Mouse (Mus musculus): ENCODE results near the gene Gtdc1. TPM values are rescaled to one million over a fixed set of nuclear protein-coding genes. Genes with fewer than 3 reads are reported as not detected.

Gene Gtdc1
- polyA plus RNA-seq, 1 experiment: 6.3 TPM

DNA sequence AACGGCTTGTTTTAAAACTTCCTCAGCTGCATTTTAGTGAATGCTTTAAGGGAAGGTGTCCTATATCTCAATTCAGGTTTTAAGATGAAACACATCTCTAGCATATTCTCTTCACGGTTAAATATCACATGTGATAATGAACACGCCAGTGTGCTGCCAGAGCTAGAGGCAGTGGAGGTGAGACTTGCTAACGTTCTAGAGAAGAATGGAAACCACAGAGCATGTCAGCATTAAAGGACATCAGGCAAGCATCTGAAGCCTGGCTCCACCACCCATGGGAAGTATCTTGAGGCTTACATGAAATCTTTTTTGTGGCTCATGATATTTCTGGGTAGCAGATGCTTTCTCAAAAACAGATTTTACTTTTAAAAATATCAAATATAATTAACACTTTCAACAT lies 365.7 kb downstream of the Gtdc1 start:
- 75% methylated on average over 4 of the region's 4 CpGs for WGBS
- TF ChIP-seq CTCF (IDR thresholded peaks at IDR 0.05; ENCODE audit: control insufficient read depth, insufficient read depth, low read length): no peak
- no peak for TF ChIP-seq POLR2A (IDR thresholded peaks at IDR 0.05; ENCODE audit: borderline replicate concordance, control insufficient read depth, low read depth, low read length)

DNA sequence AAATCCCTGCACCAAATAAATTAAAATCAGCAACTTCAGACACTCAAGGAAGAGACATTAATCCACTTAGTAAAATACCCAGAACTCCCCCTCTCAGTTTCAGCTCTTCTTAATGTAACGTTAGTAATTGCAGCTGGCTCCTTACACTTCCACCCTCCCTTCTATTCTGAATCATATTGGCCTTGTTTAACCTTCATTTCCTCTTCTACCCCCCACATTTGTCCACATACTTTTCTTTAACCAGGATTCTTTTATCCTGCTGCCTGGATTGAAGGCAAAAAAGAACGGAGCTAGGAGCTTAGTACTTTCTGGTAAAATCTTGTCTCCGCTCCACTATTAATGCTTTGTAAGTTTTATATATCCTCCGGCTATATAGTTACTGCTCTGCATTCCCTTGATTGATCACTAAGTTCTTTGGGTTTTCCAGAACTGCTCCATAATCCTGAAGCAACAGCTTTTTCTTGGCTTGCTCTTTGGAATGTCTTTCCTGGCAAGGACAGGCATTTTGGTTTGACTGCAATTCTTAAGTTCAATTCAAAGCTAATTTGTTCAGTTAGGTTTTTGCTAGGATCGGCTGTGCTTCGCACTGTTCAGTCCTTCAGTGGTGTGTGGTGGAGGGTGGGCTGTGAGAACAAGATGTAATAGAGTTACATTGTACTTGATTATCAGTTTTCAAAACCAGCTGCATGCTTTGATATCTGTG lies 368.1 kb downstream of the Gtdc1 start:
- no peaks in the 10 kb centered on the region for H3K4me1 ChIP-seq (ENCODE audit: control insufficient read depth, insufficient read depth, low read length)
- no peak overlapping the region for H3K4me3 ChIP-seq (replicated peaks; ENCODE audit: control insufficient read depth, low read depth, low read length)
- H3K27ac ChIP-seq (ENCODE audit: control insufficient read depth, insufficient read depth, low read depth, low read length, poor library complexity): no peak overlapping the region
- no peak for TF ChIP-seq CTCF (IDR thresholded peaks at IDR 0.05; ENCODE audit: control insufficient read depth, insufficient read depth, low read length)
- no peak for TF ChIP-seq POLR2A (IDR thresholded peaks at IDR 0.05; ENCODE audit: borderline replicate concordance, control insufficient read depth, low read depth, low read length)
- WGBS: 83% methylated on average over 6 of the region's 6 CpGs

More for the DNA sequence above, 365.7 kb downstream of the Gtdc1 start:
- Histone ChIP-seq H3K4me1 (ENCODE audit: control insufficient read depth, insufficient read depth, low read length) (no peaks in the 10 kb centered on the region), H3K27ac (ENCODE audit: control insufficient read depth, insufficient read depth, low read depth, low read length, poor library complexity) (no peak overlapping the region), H3K4me3 (replicated peaks; ENCODE audit: control insufficient read depth, low read depth, low read length) (no peak overlapping the region)

DNA sequence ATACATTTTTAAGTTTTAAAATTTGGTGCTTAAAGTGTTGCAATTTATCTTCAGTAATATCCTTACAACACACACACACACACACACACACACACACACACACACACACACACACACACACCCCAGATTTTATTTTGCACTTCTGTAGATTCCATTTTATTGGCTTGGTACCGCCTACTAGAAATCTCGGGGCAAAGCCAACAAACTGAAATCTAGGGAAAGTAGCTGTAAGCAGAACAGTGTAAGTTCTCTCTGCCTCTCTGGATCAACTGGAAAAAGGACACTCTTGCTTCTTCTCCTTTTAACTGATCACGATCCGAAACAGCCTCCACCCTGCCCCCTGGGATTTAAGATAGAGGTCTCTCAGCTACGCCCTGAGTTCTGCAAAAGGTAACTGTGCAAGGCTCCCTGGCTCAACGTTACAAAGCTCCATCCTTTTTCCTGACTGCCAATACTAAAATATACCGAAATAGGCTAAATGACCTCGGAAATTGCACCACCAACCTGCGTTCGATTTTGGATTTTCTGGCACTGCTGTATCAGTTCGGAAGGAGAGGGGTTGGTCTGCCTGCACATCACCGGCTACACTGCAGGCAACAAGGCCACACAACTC lies 369.7 kb downstream of the Gtdc1 start:
- Histone ChIP-seq H3K4me3 (replicated peaks; ENCODE audit: control insufficient read depth, low read depth, low read length) (no peak overlapping the region), H3K4me1 (ENCODE audit: control insufficient read depth, insufficient read depth, low read length) (no peaks in the 10 kb centered on the region), H3K27ac (ENCODE audit: control insufficient read depth, insufficient read depth, low read depth, low read length, poor library complexity) (no peak overlapping the region)
- WGBS: 64% methylated on average over 12 of the region's 12 CpGs
- TF ChIP-seq POLR2A (IDR thresholded peaks at IDR 0.05; ENCODE audit: borderline replicate concordance, control insufficient read depth, low read depth, low read length) (no peak), CTCF (IDR thresholded peaks at IDR 0.05; ENCODE audit: control insufficient read depth, insufficient read depth, low read length) (no peak)

DNA sequence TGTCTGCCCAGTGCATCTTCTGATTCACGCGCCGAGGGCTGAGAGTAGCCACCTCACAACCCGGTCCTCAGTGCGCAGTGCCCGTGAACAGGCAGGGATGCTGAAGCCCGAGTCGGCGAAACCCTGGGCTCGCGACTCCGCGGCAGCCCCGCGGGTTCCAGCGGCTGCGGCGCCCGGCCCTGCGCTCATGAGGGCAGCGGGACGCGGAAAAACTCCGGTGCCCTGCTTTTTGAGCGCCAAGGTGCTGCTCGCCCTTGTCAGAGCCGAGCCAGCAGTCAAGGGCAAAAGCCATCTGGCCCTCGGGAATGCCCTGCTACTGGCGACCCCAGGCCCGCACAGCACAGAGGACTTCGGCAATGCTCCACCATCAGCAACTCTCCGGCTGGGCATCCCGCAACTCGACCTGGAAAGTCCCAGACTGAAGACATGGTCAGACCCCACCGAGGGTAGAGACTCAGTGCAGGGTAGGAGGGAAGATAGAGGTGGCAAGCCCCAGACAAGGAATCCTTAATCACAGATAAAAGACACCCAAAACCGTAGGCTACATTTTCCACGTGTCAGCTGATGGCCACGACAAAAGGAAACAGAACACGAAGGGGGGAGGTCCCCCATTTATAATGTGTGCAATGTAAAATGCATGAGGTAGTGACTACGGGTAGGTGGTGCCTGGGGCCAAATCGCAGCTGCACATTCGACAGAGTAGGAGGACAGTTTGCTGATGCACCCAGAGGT lies 370.4 kb downstream of the Gtdc1 start:
- no peak for TF ChIP-seq CTCF (IDR thresholded peaks at IDR 0.05; ENCODE audit: control insufficient read depth, insufficient read depth, low read length)
- TF ChIP-seq POLR2A (IDR thresholded peaks at IDR 0.05; ENCODE audit: borderline replicate concordance, control insufficient read depth, low read depth, low read length): no peak
- H3K4me1 ChIP-seq (ENCODE audit: control insufficient read depth, insufficient read depth, low read length): no peaks in the 10 kb centered on the region
- 2% methylated on average over 42 of the region's 42 CpGs for WGBS
- H3K4me3 ChIP-seq (replicated peaks; ENCODE audit: control insufficient read depth, low read depth, low read length): no peak overlapping the region
- H3K27ac ChIP-seq (ENCODE audit: control insufficient read depth, insufficient read depth, low read depth, low read length, poor library complexity): no peak overlapping the region; the same call in 1 of the 2 replicates

DNA sequence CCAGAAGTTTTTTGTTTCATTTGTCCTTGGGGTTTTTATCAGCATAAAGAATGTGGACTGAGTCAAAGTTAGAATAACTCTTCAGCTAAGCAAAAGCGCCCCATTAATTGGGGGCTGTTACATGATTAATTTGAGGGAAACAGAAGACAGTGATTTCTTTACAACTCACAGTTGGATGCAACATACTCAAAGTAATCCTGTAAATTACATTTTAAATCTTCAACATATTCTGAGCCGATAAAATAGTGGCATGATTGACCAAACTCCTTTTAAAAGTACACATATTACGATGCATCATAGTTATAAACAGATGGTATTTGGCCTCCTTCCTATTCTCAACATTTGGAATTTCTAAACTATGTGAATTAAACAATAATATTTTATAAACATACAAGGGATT lies 372.7 kb downstream of the Gtdc1 start:
- no peaks in the 10 kb centered on the region for H3K4me1 ChIP-seq (ENCODE audit: control insufficient read depth, insufficient read depth, low read length)
- no peak for TF ChIP-seq POLR2A (IDR thresholded peaks at IDR 0.05; ENCODE audit: borderline replicate concordance, control insufficient read depth, low read depth, low read length)
- WGBS: 81% methylated on average over 3 of the region's 3 CpGs

DNA sequence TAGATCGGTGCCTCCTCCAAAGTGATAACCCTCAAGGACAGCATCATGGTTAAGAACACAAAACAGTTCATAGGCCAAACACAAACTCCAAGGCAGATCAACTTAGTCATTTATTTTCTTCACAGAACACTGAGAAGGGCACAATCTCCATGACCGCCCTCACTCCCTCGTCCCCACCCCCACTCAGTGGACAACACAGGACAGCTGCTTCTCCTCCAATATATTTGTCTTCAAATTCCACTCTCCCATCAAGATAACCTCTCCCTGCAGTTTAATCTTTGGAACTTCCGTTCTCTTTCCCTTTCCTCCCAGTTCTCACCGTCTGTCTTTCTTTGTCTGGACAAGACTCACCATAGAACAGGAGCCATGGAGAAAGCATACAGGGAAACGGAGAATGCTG lies 378.1 kb downstream of the Gtdc1 start:
- Histone ChIP-seq H3K4me1 (ENCODE audit: control insufficient read depth, insufficient read depth, low read length) (no peaks in the 10 kb centered on the region), H3K27ac (ENCODE audit: control insufficient read depth, insufficient read depth, low read depth, low read length, poor library complexity) (no peak overlapping the region), H3K4me3 (replicated peaks; ENCODE audit: control insufficient read depth, low read depth, low read length) (no peak overlapping the region)
- WGBS: 90% methylated on average over 6 of the region's 6 CpGs
- no peak for TF ChIP-seq POLR2A (IDR thresholded peaks at IDR 0.05; ENCODE audit: borderline replicate concordance, control insufficient read depth, low read depth, low read length)
- TF ChIP-seq CTCF (IDR thresholded peaks at IDR 0.05; ENCODE audit: control insufficient read depth, insufficient read depth, low read length): no peak

More for the DNA sequence above, 372.7 kb downstream of the Gtdc1 start:
- Histone ChIP-seq H3K4me3 (replicated peaks; ENCODE audit: control insufficient read depth, low read depth, low read length) (no peak overlapping the region), H3K27ac (ENCODE audit: control insufficient read depth, insufficient read depth, low read depth, low read length, poor library complexity) (no peak overlapping the region)

DNA sequence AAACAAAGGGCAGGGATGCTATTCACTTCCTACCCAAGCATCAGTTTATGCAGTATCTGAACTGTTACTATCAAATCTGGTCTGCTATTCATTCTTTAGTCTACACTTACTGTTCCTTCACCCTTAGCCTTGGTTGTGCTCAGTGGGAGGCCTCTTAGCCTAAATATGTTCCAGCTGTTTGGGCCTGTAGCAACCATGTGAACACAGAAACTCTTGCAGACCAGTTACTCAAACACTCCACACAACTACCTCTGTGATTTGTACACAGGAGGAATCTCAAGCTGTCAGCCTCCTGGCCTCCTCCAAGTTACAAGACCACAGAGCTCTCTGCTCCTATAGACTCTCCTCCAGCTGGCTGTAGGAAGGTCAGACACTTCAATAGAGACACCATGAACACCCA lies 384.7 kb downstream of the Gtdc1 start:
- Histone ChIP-seq H3K27ac (ENCODE audit: control insufficient read depth, insufficient read depth, low read depth, low read length, poor library complexity) (no peak overlapping the region), H3K4me3 (replicated peaks; ENCODE audit: control insufficient read depth, low read depth, low read length) (no peak overlapping the region), H3K4me1 (ENCODE audit: control insufficient read depth, insufficient read depth, low read length) (no peaks in the 10 kb centered on the region)
- TF ChIP-seq CTCF (IDR thresholded peaks at IDR 0.05; ENCODE audit: control insufficient read depth, insufficient read depth, low read length) (no peak), POLR2A (IDR thresholded peaks at IDR 0.05; ENCODE audit: borderline replicate concordance, control insufficient read depth, low read depth, low read length) (no peak)

DNA sequence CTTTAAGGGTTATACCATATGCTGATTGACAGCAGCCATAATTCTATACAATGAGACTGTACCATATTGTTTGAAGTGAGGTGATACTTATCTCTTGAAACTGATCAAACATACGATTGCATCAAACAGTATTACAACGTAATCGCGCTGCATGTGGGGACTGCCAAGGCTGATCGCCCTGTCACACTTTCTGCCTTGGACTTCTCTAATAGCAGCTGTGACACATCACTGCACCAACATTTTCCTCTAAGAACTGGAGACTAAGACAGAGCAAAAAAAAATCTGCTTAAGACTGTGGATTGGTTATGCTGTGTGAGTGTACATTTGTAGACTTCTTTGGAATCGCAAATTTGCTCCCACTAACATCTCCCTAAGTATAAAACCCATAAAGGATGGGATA lies 385.7 kb downstream of the Gtdc1 start:
- 91% methylated on average over 6 of the region's 6 CpGs for WGBS

More for the DNA sequence above, 385.7 kb downstream of the Gtdc1 start:
- Histone ChIP-seq H3K4me1 (ENCODE audit: control insufficient read depth, insufficient read depth, low read length) (no peaks in the 10 kb centered on the region), H3K27ac (ENCODE audit: control insufficient read depth, insufficient read depth, low read depth, low read length, poor library complexity) (no peak overlapping the region), H3K4me3 (replicated peaks; ENCODE audit: control insufficient read depth, low read depth, low read length) (no peak overlapping the region)
- TF ChIP-seq CTCF (IDR thresholded peaks at IDR 0.05; ENCODE audit: control insufficient read depth, insufficient read depth, low read length) (no peak), POLR2A (IDR thresholded peaks at IDR 0.05; ENCODE audit: borderline replicate concordance, control insufficient read depth, low read depth, low read length) (no peak)
